Mouse (Mus musculus) spleen, adult 2 months (tissue): Measurements from ENCODE around the gene Slc22a19.

ENCODE experiments used
- CTCF ChIP-seq: fragments of 200-500 bp; IDR thresholded peaks from 2 replicates; pipeline ENCODE4 v1.5.1; 2011; ENCODE audit warnings: mild to moderate bottlenecking, inconsistent platforms; ENCODE audit not compliant: insufficient read depth, insufficient read length, insufficient replicate concordance; ENCODE audit errors: extremely low read depth
- POLR2A ChIP-seq: fragments of 200-500 bp; IDR thresholded peaks from 2 replicates; pipeline ENCODE4 v1.6.1; 2011; ENCODE audit warnings: low read depth, low read length, inconsistent platforms

- TF ChIP-seq CTCF (no peak), POLR2A (no peak)
These were observed 39.1 kb downstream of the Slc22a19 start for GRCm38 (mm10) chr19:7672033-7672432.
